Mouse (Mus musculus): ENCODE measurements at regions not wholly inside any gene's neighbourhood (a gene's known extent, or its start where the extent isn't known, plus 50 kb on each side); places are given as distances from the start of the nearest gene placed in this dataset.

DNA sequence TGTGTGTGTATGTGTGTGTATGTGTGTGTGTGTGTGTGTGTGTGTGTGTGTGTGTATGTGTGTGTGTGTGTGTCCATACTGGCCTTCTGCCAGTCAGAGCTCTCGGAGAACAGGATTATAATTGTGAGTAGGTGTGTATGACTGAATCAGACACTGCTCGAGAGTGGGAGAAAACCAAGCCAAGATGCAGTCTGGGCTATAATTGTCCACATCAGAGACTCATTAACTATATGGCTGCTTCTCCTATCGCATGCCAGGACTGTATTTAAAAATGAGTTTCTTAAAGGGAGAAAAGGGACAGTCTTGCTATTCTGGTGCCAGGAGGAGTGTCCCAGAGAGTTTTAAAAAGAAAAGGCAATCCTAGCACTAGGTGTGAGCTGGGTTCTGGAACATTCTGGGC, 58.7 kb upstream of the Adpgk start:
- no peak for DNase-seq
- intact Hi-C loops (cut with DNase I) = no loop called here

GRCm38 (mm10) chr9:59231947-59232346, 59.4 kb upstream of the Adpgk start:
- intact Hi-C loops (cut with DNase I) = no loop called here
- DNase-seq = no peak

GRCm38 (mm10) chr9:59231186-59231585, 60.2 kb upstream of the Adpgk start:
- intact Hi-C loops (cut with DNase I) = no loop called here

GRCm38 (mm10) chr9:59230161-59230560, 61.2 kb upstream of the Adpgk start:
- DNase-seq = peak; percentile 26
- intact Hi-C loops (cut with DNase I) = no loop called here

More at GRCm38 (mm10) chr9:59231186-59231585, 60.2 kb upstream of the Adpgk start:
- no peak for DNase-seq

- DNase-seq = no peak
- intact Hi-C loops (cut with DNase I) = no loop called here
Observed at GRCm38 (mm10) chr9:59227948-59228347, 63.4 kb upstream of the Adpgk start.

GRCm38 (mm10) chr9:59226361-59226760, 65.0 kb upstream of the Adpgk start:
- peak; percentile 32 for DNase-seq
- intact Hi-C loops (cut with DNase I) = no loop called here

DNA sequence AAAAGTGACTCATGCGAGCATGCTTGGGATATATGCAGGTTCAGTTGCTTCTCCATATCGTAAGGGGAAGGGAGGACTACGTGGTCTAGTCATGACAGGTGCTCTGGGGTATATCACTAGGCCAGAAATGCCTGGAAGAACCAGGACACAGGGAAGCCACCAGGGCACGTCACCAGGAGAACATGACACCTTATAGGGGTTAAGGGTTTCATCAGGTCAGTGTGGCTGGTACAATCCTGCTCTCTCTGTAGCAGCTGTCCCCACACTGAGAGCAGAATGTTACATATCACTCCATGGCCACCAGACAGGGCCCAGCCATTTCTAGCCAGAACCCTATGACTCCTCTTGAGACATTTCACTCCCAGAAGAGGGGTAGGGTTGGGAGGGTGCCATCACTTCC, 72.1 kb upstream of the Adpgk start:
- no peak for DNase-seq
- intact Hi-C loops (cut with DNase I) = no loop called here

- intact Hi-C loops (cut with DNase I) = no loop called here
- peak; percentile 61 for DNase-seq
Observed at GRCm38 (mm10) chr9:59202654-59203514, 88.5 kb upstream of the Adpgk start.

DNA sequence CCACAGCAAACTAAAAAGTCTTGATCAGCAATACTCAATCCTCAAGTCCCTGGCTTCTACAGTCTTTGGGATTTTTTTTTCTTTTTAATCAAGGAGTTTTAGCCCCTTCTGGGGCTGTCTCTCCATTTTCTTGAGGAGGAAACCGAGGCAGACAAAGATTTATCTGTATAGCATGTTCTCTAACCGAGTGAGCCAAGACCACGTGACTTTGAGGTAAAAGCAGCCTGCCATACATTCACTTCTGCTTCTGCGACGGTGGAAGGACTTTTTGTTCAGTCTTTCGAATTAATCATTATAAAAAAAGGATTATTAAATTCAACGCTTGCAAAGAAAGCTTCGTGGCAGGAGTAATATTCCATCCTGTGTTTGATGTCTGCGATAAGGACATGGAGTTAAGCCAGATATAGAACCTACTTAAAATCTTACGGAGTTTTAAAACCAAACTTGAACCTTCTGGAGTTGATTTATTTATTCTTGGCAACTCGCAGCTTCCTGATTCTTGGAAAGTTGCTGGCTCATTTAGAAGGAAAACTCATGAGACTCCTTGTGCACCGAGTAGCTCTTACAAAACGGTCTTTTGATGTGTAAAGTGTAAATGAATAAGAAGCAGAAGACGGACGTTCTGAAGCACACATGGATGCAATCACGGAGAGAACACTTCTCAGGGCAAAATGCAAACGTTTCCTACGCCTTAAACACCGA, 91.7 kb upstream of the Adpgk start:
- intact Hi-C loops (cut with DNase I) = loop anchor here (10.0 kb wide), 1 partner anchor 165 kb away; the partner anchor contains the start of gene Neo1
- no peak for DNase-seq

DNA sequence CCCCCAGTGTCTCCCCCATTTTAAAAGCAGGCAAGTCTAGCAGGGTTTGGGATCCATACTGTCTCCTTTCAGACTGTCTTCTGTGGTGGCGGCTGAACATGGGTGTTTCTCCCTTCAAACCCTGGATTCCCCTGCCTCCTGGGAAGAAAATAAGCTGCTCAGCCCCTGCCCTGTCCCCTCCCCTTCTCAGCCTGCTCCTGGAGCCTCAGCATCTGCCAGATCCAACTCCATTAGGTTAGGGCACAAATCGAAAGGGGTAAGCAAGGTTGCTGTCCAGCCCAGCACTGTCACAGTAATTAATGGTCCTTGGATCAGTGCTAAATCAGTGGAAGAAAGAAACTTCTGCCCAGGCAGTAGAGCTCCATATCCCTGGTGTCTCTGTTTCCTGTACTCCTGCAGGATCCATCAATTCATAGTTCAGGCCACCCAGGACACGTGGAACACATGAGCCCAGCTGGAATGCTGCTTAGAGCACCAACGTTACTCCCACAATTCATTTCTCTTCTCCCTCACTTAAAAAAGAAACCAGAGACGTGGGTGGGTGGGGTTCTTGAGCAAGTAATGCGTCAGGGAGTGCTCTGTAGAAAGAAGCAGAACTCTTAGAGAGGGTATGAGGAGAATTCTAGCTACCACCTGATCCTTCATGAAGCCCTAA, 93.0 kb upstream of the Adpgk start:
- intact Hi-C loops (cut with DNase I) = loop anchor here (10.0 kb wide), 1 partner anchor 164 kb away; the partner anchor contains the start of gene Neo1
- peak; percentile 53 for DNase-seq

DNA sequence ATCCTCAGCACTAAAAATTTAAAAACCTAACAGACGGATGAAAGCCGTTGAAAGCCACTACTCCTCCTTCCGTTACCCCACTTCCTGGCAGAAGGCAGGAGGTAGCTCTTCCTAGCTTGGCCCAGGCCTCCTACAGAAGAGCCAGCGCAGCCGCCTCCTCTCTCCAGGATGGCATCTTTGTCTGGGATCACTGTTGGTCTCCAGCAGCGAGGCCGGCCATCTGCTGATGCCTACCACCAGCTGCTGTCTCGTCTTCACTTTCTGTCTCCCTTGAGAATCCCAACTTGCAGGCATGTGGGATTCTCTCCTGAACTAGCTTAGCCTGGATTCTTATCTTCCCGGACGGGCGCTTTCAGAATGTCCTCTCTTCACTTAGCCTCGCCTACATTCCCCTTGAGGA, 93.9 kb upstream of the Adpgk start:
- intact Hi-C loops (cut with DNase I) = loop anchor here (10.0 kb wide), 1 partner anchor 163 kb away; the partner anchor contains the start of gene Neo1
- peak; percentile 87 for DNase-seq

- intact Hi-C loops (cut with DNase I) = loop anchor here (10.0 kb wide), 1 partner anchor 159 kb away; the partner anchor contains the start of gene Neo1
- DNase-seq = peak; percentile 41
Observed at GRCm38 (mm10) chr9:59193971-59194370, 97.4 kb upstream of the Adpgk start.

DNA sequence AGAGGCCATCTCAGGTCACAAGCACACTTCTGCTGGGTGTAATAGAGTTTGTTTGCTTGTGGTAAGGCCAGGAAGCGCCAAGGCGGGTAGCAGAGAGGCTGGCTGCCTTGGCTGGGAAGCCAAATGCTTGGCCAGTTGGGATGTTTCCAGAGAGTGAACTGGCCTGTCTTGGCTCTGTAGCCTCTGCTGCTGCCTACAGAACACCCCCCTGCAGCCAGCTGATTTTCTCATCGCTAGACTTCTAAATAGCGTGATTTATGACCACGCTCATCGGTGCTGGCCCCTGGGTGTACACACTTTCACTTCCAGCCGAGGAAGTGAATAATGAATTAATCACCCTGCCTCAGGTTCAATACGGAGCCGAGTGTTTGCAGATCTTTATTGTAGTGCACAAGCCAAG, 102.2 kb upstream of the Adpgk start:
- DNase-seq = peak; percentile 89
- intact Hi-C loops (cut with DNase I) = no loop called here

GRCm38 (mm10) chr9:59188411-59188810, 102.9 kb upstream of the Adpgk start:
- intact Hi-C loops (cut with DNase I) = no loop called here
- no peak for DNase-seq

- no peak for DNase-seq
- intact Hi-C loops (cut with DNase I) = no loop called here
Observed at GRCm38 (mm10) chr9:59186326-59186725, 105.0 kb upstream of the Adpgk start.

GRCm38 (mm10) chr9:59184089-59184488, 107.3 kb upstream of the Adpgk start:
- DNase-seq = no peak
- intact Hi-C loops (cut with DNase I) = no loop called here

DNA sequence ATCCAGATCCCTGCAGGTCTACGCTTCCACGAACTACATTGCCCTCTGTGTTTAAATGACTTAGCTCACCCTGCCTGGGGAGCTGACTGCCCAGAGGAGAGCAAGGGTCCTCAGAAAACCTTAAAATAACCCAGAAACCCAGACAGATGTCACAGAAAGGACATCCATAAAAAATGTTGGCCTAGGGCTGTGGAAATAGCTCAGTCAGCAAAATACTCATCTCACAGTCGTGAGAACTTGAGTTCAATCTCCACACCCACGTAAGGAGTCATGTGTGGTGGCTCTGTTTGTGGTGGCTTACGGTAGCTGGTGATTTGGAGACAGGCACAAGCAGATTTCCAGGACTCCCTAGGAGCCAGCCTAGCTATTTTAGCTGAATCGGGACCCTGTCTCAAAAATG, 108.5 kb upstream of the Adpgk start:
- DNase-seq = no peak
- intact Hi-C loops (cut with DNase I) = no loop called here

GRCm38 (mm10) chr9:59182490-59182889, 108.9 kb upstream of the Adpgk start:
- intact Hi-C loops (cut with DNase I) = no loop called here
- DNase-seq = peak; percentile 34

- intact Hi-C loops (cut with DNase I) = no loop called here
- DNase-seq = peak; percentile 33
Observed at GRCm38 (mm10) chr9:59171576-59171975, 119.8 kb upstream of the Adpgk start.

DNA sequence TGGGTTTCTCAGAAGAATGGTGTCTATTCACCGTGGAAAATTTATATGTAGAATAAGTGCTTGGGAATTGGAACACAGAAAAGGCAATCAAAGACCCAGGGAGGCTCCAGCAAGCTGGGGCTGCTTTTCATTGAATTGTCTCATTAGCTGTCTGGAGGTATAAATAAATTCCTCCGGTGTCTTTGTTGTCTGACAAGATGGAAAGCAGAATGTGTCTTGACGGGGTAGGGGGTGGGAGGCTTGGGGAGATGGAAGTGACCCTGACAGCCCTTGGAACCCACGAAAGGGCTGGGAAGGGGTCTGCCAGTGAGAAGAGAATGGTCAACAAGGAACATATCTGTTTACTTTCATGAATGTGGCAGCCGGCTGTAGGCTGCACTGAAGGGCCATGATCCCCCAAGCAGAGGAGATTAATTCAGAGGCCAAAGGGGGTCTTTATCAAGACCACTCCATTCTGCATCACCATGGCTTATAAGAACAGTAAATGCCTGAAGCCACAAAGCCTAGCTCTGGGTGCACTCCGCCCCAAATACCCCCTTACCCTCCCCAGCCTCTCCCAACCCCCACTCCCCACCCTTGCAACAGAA, 127.2 kb upstream of the Neo1 start:
- intact Hi-C loops (cut with DNase I) = no loop called here
- DNase-seq = no peak

DNA sequence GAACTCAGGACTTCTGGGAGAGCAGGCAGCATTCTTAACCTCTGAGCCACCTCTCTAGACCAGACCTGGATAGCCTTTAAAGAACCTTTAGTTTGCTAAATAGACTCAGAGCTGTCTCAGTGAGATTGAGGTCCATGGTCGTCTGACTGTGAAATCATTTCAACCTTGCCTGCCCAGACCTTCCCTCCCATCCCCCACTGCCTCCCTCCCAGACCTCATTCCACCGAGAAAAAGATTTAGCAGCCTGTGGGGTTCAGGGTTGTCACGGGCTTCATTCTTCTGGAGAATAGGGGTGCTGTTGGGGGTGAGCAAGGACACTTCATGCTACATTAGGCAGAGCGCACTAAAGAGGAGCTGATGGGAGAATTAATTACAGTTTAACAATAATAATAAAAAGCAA, 126.7 kb upstream of the Neo1 start:
- peak; percentile 14 for DNase-seq
- intact Hi-C loops (cut with DNase I) = no loop called here
